Mouse (Mus musculus) Muller cell, postnatal 12 days (primary cell): ENCODE measurements around the gene Hipk2.
A peak's percentile ranks its signal among the peaks of the same experiment; 100 is the strongest.

Experiments used
- DNase-seq: peaks from one replicate; pipeline ENCODE4 v3.0.0-alpha.2; 2015; ENCODE audit errors: inconsistent ontology term

Hipk2 gene

GRCm38 (mm10) chr6:38867291-38867690, 8.7 kb downstream of the Hipk2 start:
- no peak for DNase-seq

- no peak for DNase-seq
These were observed 9.2 kb downstream of the Hipk2 start for GRCm38 (mm10) chr6:38866761-38867160.

DNA sequence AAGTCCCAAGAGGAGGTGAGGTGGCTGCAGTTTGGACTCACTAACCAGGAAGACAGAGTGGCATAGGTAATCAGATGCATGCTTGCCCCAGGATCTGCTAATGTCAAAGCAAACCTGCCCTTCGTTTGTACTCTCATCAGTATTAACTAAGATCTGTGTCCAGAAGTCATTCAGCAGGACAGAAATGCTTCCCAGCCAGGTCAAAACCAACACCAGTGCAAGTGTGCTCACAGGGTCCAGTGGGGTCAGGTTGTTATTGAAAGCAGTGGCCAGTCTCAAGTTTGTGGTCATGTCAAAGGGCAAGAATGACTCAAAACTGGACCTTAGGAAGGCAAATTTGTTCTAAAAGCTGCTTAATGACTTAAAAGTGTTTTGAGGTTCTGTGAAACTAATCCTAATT, 9.6 kb downstream of the Hipk2 start:
- no peak for DNase-seq

- DNase-seq, result no peak
These were observed 10.2 kb downstream of the Hipk2 start for GRCm38 (mm10) chr6:38865805-38866204.

- DNase-seq, result no peak
These were observed 12.4 kb downstream of the Hipk2 start for GRCm38 (mm10) chr6:38863595-38863994.

DNA sequence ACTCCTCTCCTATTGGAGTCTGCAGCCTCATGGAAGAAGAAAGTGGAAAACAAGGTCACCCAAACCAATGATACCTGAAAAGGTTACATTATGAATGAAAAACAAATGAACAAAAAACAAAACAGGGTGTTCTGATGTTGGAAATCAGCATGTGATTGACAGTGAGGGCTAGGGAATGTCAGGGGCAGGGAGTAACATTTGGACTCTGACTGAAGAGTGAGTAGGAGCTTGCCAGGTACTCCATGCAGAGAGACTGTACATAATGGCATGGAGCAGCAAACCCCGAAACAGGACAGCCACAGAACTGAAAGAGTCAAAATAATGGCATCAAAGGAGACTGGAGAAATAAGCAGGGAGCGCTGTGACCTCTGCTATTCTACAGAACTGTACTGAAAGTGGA, 15.7 kb downstream of the Hipk2 start:
- no peak for DNase-seq

DNA sequence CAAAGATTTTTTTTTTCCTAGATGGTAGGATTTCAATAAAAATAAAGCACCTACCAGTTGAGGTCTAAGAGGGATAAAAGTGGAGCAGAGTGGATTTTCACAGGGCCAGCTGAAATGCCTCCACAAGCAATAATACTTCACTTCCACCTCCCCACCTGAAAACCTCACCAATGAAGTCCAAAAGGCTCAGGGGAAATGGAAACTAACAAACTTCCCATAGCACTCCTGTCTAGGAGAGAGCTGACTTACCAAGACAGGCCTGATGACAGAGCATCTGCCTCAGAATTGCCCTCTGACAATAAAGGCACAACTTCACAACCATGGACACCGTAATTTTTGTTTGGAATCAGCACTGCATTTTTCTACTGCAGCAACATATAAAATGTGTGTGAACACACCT, 16.1 kb downstream of the Hipk2 start:
- no peak for DNase-seq

DNA sequence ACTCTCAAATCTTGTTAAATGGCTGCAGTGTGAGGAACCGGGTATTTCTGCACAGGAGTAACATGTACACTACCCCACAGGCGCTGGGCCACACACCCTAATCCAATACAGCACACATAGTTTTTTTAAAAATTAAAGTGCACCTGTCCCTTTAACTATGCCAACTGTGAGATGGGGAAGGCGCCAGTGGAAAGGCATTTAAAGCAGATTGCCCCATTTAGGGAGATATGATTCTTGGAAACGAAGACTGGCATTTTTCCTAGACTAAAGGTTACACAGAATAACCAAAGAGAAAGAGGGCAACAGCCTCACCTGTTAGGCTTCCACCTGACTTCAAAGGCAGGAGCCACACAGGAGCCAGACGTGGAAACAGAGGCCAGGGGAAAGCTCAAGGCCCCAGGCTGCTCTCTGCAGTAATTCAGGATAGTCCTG, 22.4 kb downstream of the Hipk2 start:
- DNase-seq, result no peak

GRCm38 (mm10) chr6:38851740-38852139, 24.2 kb downstream of the Hipk2 start:
- DNase-seq, result no peak

- no peak for DNase-seq
These were observed 25.2 kb downstream of the Hipk2 start for GRCm38 (mm10) chr6:38850715-38851259.

DNA sequence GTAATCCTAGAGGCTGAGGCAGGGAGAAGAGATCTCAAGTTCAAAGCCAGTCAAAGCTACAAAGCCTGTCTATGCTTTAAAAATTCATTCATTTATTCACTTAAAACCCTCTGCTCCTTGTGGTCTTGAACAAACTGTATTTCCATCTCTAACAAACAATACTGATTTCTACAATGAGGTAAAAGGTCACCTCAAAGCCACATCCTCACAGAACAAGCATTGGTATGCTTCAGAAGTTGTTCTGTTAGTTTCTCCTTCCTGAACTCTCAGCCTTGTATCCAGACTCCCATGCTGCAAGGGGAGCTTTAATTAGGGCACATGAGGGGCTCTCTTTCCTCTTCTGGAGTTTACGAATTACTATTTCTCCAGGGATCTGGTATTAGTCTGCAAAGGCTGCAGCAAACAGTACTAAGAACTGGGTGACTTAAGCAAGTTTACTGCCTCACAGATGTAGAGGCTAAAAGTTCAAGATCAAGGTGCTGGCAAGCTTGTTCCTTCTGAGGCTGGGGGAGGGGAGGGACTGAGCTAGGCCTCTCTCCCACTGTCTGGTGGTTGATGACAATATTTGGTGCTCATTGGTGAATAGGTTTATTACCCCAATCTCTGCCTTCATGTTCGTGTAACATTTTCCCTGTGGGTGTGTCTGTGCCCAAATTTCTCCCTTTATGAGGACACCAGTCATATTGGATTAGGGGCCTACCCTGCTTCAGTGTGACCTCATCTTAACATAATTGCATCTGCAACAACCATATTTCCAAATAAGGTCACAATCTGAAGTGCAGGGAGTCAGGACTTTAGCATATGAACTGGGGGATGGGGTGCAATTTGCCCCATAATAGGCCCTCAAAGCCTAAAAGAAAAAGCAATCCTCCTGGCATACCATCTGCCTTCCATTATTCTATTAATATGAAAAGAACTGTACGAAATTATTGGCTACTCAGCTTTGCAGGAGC, 27.7 kb downstream of the Hipk2 start:
- DNase-seq, result no peak

GRCm38 (mm10) chr6:38847447-38847846, 28.5 kb downstream of the Hipk2 start:
- no peak for DNase-seq

DNA sequence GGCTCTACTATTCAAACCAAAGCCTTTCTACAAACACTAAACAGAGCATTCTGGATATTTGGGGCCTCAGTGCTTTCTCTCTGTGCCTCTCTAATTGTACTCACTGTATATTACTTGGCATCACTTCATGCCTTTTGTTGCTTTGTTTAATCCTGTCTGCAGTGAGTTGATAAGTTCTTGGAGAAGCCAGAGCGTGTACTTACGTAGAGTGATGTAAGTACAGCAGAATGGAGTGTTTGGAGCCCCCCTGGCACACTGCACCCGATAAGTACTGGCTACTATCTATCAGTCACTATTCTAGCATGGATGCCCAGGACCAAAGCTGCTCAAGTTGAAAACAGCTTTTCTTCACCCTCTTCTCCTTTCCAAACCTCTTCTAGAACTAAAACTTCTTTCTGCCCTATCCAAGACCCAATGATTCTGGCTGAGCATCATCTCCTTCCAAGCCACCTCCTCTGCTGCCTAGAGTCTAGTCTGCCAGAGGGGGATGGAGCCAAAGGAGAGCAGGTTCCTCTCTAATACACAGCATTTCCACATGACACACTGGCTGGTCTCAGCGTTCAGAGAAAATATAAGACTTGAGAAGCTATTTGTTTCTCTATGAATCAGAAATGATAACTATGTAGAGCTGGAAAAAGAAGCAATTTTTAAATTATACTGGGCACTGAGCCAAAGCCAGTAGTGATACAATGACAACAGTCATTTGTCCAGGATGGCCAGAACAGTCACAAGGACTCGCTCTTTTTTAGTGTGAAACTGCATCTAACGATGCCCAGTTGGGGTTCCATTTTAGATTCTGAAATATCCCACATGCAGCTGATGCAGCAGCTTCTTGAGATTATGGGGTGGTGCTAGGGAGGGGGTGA, 29.4 kb downstream of the Hipk2 start:
- DNase-seq, result peak; percentile 68

GRCm38 (mm10) chr6:38845876-38846275, 30.1 kb downstream of the Hipk2 start:
- peak; percentile 62 for DNase-seq

- DNase-seq, result peak; percentile 97
These were observed 30.8 kb downstream of the Hipk2 start for GRCm38 (mm10) chr6:38845117-38845516.

DNA sequence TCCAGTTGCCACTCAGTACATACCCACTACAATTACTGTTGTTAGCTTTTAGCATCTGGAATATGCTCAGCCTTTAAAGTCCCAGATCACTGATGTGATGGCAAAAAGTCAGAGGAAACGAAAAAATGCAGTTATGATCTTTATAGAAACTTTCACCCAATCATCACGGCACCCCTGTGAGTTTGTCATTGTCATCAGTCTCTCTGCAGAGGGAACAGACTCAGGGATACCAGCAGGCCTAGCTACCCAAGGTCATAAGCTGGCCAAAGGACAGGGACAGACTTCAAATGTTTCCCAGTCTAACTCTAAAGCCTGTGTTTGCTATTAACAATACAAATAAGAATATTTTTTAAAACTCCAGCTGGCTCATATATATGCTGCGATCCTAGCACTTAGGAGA, 34.4 kb downstream of the Hipk2 start:
- DNase-seq, result no peak

GRCm38 (mm10) chr6:38840780-38841179, 35.2 kb downstream of the Hipk2 start:
- peak; percentile 56 for DNase-seq

DNA sequence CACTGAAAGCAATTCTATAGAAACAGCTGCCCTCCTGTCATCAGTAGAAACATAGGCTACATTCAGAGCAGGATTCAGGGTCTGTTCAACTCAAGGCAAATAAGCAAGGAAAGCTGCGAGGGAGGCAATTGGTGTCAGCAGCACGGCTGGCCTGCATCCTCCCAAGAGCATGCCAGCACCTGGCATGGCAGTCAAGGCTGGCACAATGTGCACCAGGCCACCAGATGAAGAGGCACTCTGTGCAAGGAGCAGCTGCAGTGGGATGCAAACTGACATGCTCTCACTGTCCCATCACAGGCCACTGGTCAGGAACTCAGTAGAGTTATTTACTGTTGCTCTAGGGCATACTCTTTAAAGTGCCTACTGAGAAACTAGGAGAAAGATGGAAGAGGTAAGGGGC, 35.6 kb downstream of the Hipk2 start:
- DNase-seq, result peak; percentile 57

DNA sequence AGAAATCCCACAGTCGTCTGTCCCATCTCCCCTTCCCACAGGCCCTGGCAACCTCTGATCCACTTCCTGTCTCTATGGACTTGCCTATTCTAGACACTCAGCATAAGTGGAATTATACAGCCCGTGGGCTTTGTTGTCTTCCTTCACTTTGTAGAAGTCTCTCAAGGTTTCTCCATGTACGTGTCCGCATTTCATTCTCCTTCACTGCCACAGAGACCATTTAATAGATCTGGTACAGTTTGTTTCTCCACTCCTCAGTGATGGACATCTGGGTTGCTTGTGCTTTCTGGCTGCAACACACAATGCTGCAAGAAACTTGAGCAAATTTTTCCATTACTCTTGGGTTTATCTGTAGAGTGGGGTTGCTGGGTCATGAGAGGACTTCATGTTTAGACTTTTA, 36.1 kb downstream of the Hipk2 start:
- DNase-seq, result no peak

DNA sequence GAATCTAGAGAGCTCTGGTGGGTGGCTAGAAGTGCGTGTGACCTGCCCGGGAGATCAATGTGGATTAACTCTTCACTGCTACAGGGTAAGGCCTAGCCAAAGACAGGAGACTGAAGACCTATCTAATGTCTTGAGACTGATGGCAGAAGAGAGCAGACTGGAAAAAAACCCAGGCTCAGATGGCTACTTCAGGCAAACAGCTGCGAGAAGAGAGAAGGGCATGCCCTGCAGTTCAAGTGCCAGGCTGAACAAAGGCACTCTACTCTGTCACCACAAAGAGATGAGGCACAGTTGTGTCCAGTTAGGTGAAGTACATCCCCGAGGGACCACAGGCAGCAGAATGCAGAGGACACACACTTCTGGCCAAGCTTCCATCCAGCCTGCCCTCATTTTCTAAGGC, 37.9 kb downstream of the Hipk2 start:
- DNase-seq, result no peak

- DNase-seq, result no peak
These were observed 40.7 kb downstream of the Hipk2 start for GRCm38 (mm10) chr6:38835217-38835616.

DNA sequence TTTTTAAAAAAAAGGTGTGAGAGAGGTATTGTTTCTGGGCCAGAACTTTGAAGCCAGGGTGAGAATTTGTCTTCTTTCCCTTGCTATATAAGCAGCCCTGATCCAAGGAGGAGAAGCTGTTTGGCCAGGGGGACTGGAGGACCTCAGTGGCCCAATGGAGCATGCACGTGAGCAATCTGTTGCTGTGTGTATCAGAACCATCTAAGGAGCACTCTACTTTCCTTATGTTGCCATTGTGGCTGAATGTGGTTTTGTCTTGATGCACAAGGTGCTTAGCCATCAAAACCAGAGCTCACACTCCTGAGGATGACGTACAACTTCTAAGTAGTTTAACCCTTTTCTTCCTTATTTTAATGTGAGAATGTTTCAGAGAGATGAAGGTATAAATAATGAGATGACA, 41.2 kb downstream of the Hipk2 start:
- no peak for DNase-seq
